Mouse (Mus musculus): ENCODE results near the gene Rangrf.

- TF ChIP-seq CTCF (IDR thresholded peaks at IDR 0.05; ENCODE audit: borderline replicate concordance, extremely low read depth, insufficient read depth, insufficient read length) (no peak), POLR2A (IDR thresholded peaks at IDR 0.05; ENCODE audit: borderline replicate concordance, extremely low read depth, insufficient read depth, insufficient read length, poor library complexity, severe bottlenecking) (no peak)
Observed at GRCm38 (mm10) chr11:68987365-68987882, 12.4 kb upstream of the Rangrf start.
